Mouse (Mus musculus) limb, embryonic 14.5 days (tissue): ENCODE data around the gene Map7d2. TPM values are rescaled to one million over a fixed set of nuclear protein-coding genes. Genes with fewer than 3 reads are reported as not detected.
A peak's percentile ranks its signal among the peaks of the same experiment; 100 is the strongest.
"Not testable (repeated sequence)": the region's sequence is repeated elsewhere in the genome, so short reads cannot be mapped to it uniquely, and the experiment has no call there.

ENCODE experiments used
- ATAC-seq: fragments of 200-750 bp; cut with Nextera tagmentation; 2 replicates; pipeline ENCODE4 v1.8.0; 2017; ENCODE audit warnings: low read depth, moderate number of reproducible peaks, moderate TSS enrichment; ENCODE audit not compliant: low FRiP score
- DNase-seq: peaks from one replicate; pipeline ENCODE4 v3.0.0-alpha.2; 2015; ENCODE audit warnings: low spot score
- H3K27ac ChIP-seq: fragments of 300-500 bp; sonication (generic); replicated peaks from 2 replicates; pipeline ENCODE4 v1.5.1; 2014; ENCODE audit warnings: low read depth, mild to moderate bottlenecking, low read length, moderate library complexity, mixed read lengths
- H3K27me3 ChIP-seq: fragments of 300-500 bp; sonication (generic); 2 replicates; pipeline ENCODE4 v1.6.1; 2014; ENCODE audit warnings: low read length, mixed read lengths; ENCODE audit not compliant: control insufficient read depth, insufficient read depth
- H3K36me3 ChIP-seq: fragments of 300-500 bp; sonication (generic); 2 replicates; pipeline ENCODE4 v1.6.1; 2014; ENCODE audit warnings: mild to moderate bottlenecking, low read length, moderate library complexity, mixed read lengths; ENCODE audit not compliant: control insufficient read depth, insufficient read depth
- H3K4me1 ChIP-seq: fragments of 300-500 bp; sonication (generic); 2 replicates; pipeline ENCODE4 v1.6.1; 2014; ENCODE audit warnings: antibody characterized with exemption, low read length, mixed read lengths; ENCODE audit not compliant: control insufficient read depth, insufficient read depth
- H3K4me2 ChIP-seq: fragments of 300-500 bp; sonication (generic); replicated peaks from 2 replicates; pipeline ENCODE4 v1.6.1; 2014; ENCODE audit warnings: low read depth, mild to moderate bottlenecking, low read length, moderate library complexity; ENCODE audit not compliant: severe bottlenecking
- H3K4me3 ChIP-seq: fragments of 300-500 bp; sonication (generic); replicated peaks from 2 replicates; pipeline ENCODE4 v1.5.1; 2014; ENCODE audit warnings: low read length
- H3K9ac ChIP-seq: fragments of 300-500 bp; sonication (generic); 2 replicates; pipeline ENCODE4 v1.6.1; 2014; ENCODE audit warnings: mild to moderate bottlenecking, low read depth, low read length, moderate library complexity; ENCODE audit not compliant: severe bottlenecking
- H3K9me3 ChIP-seq: fragments of 300-500 bp; sonication (generic); 2 replicates; pipeline ENCODE4 v1.6.1; 2016; ENCODE audit warnings: low read length; ENCODE audit not compliant: control insufficient read depth
- POLR2A ChIP-seq: fragments of 200-500 bp; IDR thresholded peaks from 2 replicates; pipeline ENCODE4 v1.8.0; 2012; ENCODE audit warnings: inconsistent platforms, mild to moderate bottlenecking, moderate library complexity, borderline replicate concordance; ENCODE audit not compliant: insufficient read depth, insufficient read length; ENCODE audit errors: extremely low read depth
- WGBS: fragments of 180-500 bp; shearing (Covaris S2); extraction: QIAGEN DNeasy Blood & Tissue Kit; methylation state at CpG from one replicate; pipeline ENCODE4 v1.1.7; 2014; 5-methylcytosine and 5-hydroxymethylcytosine counted together
- polyA plus RNA-seq, 2 experiments: library from polyadenylated mRNA; depleted of rRNA in 1 of 2; stranded (reverse) in 1 of 2; unstranded in 1 of 2; fragments of >200 nt; fragmentation: Nextera tagmentation in 1 of 2; extraction: Ambion mirVana in 1 of 2; gene quantifications; 2 replicates each; pipeline versions ENCODE4 v1.2.1 to v1.2.3; 2012 to 2014

Map7d2 gene
- polyA plus RNA-seq, 2 experiments, result 0.84 to 1.1 TPM

GRCm38 (mm10) chrX:159390347-159390962 lies 23.9 kb upstream of the Map7d2 start:
- Histone ChIP-seq H3K27ac (no peak overlapping the region), H3K27me3 (no peaks in the 10 kb centered on the region), H3K4me3 (no peak overlapping the region), H3K36me3 (peaks cover 7% of the 10 kb centered on the region; the same call in 1 of the 2 replicates), H3K4me1 (no peaks in the 10 kb centered on the region), H3K4me2 (no peak overlapping the region), H3K9ac (no peak overlapping the region), H3K9me3 (no peaks in the 10 kb centered on the region)
- no peak for TF ChIP-seq POLR2A
- ATAC-seq (no peak), DNase-seq (no peak)
- 75% methylated on average over 6 of the region's 6 CpGs for WGBS

DNA sequence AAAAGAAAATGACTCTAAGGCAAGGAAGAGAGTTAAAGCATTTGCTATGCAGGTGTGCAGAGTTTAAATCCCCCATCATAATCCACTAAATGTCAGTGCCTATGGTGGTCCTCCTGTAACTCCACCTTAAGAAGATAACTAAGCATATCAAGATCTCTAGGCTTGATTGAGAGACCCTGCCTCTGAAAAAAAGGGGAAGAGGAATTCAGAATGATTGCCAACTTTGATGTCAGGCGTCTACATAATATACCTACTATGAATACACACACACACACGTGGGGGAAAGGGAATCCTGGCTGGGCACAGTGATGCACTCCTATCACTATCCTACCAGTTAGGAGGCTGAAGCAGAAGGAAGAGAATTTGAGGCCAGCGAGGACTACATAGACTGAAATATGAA lies 23.1 kb upstream of the Map7d2 start:
- DNase-seq (no peak), ATAC-seq (no peak)
- no peaks in the 10 kb centered on the region for H3K27me3 ChIP-seq
- H3K4me2 ChIP-seq, result no peak overlapping the region
- H3K27ac ChIP-seq, result no peak overlapping the region
- H3K4me3 ChIP-seq, result no peak overlapping the region
- no peak overlapping the region for H3K9ac ChIP-seq
- H3K4me1 ChIP-seq, result no peaks in the 10 kb centered on the region
- WGBS, result 75% methylated on average over 3 of the region's 3 CpGs
- H3K9me3 ChIP-seq, result no peaks in the 10 kb centered on the region
- H3K36me3 ChIP-seq, result no peaks in the 10 kb centered on the region
- no peak for TF ChIP-seq POLR2A

- DNase-seq, result no peak
- H3K9ac ChIP-seq, result no peak overlapping the region
- 31% methylated on average over 4 of the region's 4 CpGs for WGBS
- H3K36me3 ChIP-seq, result no peaks in the 10 kb centered on the region
- no peak overlapping the region for H3K27ac ChIP-seq
- H3K9me3 ChIP-seq, result no peaks in the 10 kb centered on the region
- H3K4me2 ChIP-seq, result no peak overlapping the region
- H3K4me3 ChIP-seq, result no peak overlapping the region
- no peaks in the 10 kb centered on the region for H3K4me1 ChIP-seq
- ATAC-seq, result no peak
- no peaks in the 10 kb centered on the region; the same call in 1 of the 2 replicates for H3K27me3 ChIP-seq
- TF ChIP-seq POLR2A, result no peak
Measured at GRCm38 (mm10) chrX:159409253-159409652, 5.1 kb upstream of the Map7d2 start.

DNA sequence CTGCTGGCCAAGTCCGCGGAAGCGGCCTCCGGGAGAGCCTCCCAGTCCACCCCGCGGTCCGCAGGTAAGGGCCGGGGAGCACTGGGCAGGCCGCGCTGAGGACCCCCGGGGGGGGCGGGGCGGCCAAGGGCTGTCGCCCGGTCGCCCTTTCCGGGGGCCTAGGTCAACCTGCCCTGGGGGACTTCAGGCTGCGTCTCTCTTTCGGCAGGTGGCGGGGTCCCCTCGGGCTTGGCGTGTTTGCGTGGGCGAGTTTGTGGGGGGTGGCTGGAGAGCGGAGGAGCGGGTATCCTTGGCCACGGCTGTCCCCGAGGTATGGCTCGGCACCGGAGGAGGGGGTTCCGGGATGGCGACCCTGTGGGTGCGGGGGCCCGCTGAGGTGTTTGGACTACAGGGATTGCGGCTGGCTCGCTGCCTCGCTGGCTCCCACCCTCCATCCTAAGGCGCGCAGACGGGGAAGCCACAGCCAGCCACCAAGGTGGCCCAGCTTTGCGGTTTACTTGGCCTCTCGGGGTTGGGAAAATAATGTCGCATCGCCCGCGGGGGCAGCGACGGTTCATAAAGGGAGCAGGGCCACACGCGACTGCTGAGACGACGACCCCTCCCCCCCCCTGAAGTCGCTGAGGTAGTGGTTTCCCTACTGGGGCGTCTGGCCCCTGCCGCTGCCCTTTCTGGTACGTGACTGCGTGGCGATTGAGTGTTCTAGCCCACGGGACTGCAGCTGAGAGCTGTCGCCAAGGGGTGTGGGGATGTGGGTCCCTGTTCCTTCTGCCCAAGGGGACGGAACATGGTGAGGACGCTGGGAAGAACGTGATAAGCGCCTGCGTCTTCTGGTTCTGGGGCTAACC lies 679 bp downstream of the Map7d2 start:
- Histone ChIP-seq H3K9me3 (no peaks in the 10 kb centered on the region), H3K4me2 (peak overlapping the region; percentile 83), H3K4me3 (peak overlapping the region; percentile 49), H3K9ac (peak overlapping the region; percentile 28; the same call in 1 of the 2 replicates), H3K36me3 (no peaks in the 10 kb centered on the region), H3K27ac (no peak overlapping the region), H3K4me1 (no peaks in the 10 kb centered on the region), H3K27me3 (peaks cover 21% of the 10 kb centered on the region)
- ATAC-seq (no peak), DNase-seq (no peak)
- WGBS, result 17% methylated on average over 34 of the region's 65 CpGs
- no peak for TF ChIP-seq POLR2A

GRCm38 (mm10) chrX:159430507-159430906 lies 16.1 kb downstream of the Map7d2 start:
- not testable (repeated sequence) for H3K9me3 ChIP-seq, DNase-seq, H3K4me2 ChIP-seq, H3K27ac ChIP-seq, H3K4me1 ChIP-seq, ATAC-seq, H3K9ac ChIP-seq, H3K27me3 ChIP-seq, H3K36me3 ChIP-seq, H3K4me3 ChIP-seq
- WGBS, result 91% methylated on average over 3 of the region's 3 CpGs
